Comparison of ENCODE assay signal across 9 mouse cellular contexts in the genomic region with DNA sequence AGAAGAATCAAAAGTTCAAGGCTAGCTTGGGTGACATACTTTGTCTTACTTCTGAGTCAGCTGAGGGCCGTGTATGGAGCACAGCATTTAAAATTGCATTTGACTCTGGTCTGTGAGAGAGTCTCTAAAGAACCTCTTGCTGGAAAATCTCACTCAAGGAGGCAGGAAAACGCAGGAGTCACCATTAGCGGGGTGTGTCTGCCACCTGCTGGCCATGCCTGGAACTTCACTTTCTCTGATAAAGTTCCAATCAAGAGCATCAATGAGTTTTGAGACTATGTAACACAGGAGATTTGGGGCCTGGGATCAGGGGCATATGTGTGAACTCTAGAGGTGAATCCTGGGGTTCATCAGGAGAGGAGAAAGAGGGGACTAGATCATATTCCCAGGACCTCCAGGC.
DNase-seq lines count a peak whose midpoint lies in the region; ATAC-seq and TF ChIP-seq lines count a peak whose summit lies in the region.
"Had no signal": no experiment of that assay in that cellular context is flagged by ENCODE, and none has a peak within 500 bp of the region (broad histone marks: within the 10 kb centered on the region; RNA-seq: fewer than 3 reads in every experiment).

No protein-coding gene starts in this region.

- no peak for TF ChIP-seq POLR2A in bone marrow macrophage, adult 2 months (IDR thresholded peaks at IDR 0.05; ENCODE audit: borderline replicate concordance, low read depth, low read length)

- H3ac ChIP-seq in C2C12 (ENCODE audit: control insufficient read depth, insufficient read length, low read depth), result no peak overlapping the region

- H3K4me1 ChIP-seq in forebrain, postnatal 0 days (ENCODE audit: insufficient read depth), result no peaks in the 10 kb centered on the region
- no peaks in the 10 kb centered on the region for H3K4me1 ChIP-seq in forebrain, embryonic 15.5 days
- peaks cover 6% of the 10 kb centered on the region for H3K4me1 ChIP-seq in bone marrow macrophage, adult 2 months (ENCODE audit: control insufficient read depth, insufficient read depth, low read length)

- peak; percentile 16; the same call in 1 of the 2 replicates for ATAC-seq in forebrain, postnatal 0 days
- no peak for ATAC-seq in forebrain, embryonic 15.5 days (replicated peaks)

- no peak overlapping the region for H3K4me2 ChIP-seq in forebrain, postnatal 0 days (ENCODE audit: low read depth)
- no peak overlapping the region for H3K4me2 ChIP-seq in forebrain, embryonic 15.5 days (replicated peaks)
- H3K4me2 ChIP-seq: lung, embryonic 15.5 days had no signal

- DNase-seq in forebrain, postnatal 0 days, result peak; percentile 88
- peak; percentile 65 for DNase-seq in forelimb bud, embryonic 11.5 days (ENCODE audit: low read depth, low spot score)
- DNase-seq in layer of hippocampus, adult 18-20 months (ENCODE audit: low spot score in 2 of 2), result peak; percentile 42 to 80
- DNase-seq in lung, postnatal 25 days (ENCODE audit: low spot score), result peak; percentile 50
- DNase-seq in splenic B cell, adult 2 months (ENCODE audit: low read depth, low spot score), result peak; percentile 63

- no peaks in the 10 kb centered on the region for H3K79me3 ChIP-seq in C2C12 (ENCODE audit: low read depth)

- no peak overlapping the region for H3K4me3 ChIP-seq in forebrain, postnatal 0 days (ENCODE audit: low read depth, low read length)
- no peak overlapping the region for H3K4me3 ChIP-seq in forebrain, embryonic 15.5 days
- H3K4me3 ChIP-seq in C2C12 (ENCODE audit: insufficient read depth, poor library complexity, severe bottlenecking), result no peak overlapping the region
- no peak overlapping the region for H3K4me3 ChIP-seq in bone marrow macrophage, adult 2 months (ENCODE audit: insufficient read depth, low read length)
- H3K4me3 ChIP-seq: lung, embryonic 15.5 days had no signal

- no peaks in the 10 kb centered on the region for H3K9me3 ChIP-seq in forebrain, postnatal 0 days (ENCODE audit: low read length)
- no peaks in the 10 kb centered on the region for H3K9me3 ChIP-seq in forebrain, embryonic 15.5 days
- H3K9me3 ChIP-seq: lung, embryonic 15.5 days had no signal

- peak; percentile 95 for TF ChIP-seq CTCF in forebrain, postnatal 0 days (IDR thresholded peaks at IDR 0.05; ENCODE audit: low read depth)
- peak; percentile 70 for TF ChIP-seq CTCF in C2C12 (IDR thresholded peaks at IDR 0.05; ENCODE audit: control insufficient read depth, insufficient read depth, insufficient read length)
- TF ChIP-seq CTCF in bone marrow macrophage, adult 2 months (IDR thresholded peaks at IDR 0.05; ENCODE audit: low read depth, low read length), result peak; percentile 52; the same call in 1 of the 2 replicates

- H3K27me3 ChIP-seq in forebrain, postnatal 0 days (ENCODE audit: insufficient read depth, low read length), result no peaks in the 10 kb centered on the region
- H3K27me3 ChIP-seq in forebrain, embryonic 15.5 days, result no peaks in the 10 kb centered on the region
- no peaks in the 10 kb centered on the region for H3K27me3 ChIP-seq in C2C12 (ENCODE audit: control insufficient read depth, insufficient read depth, insufficient read length)
- H3K27me3 ChIP-seq in splenic B cell, adult 2 months (ENCODE audit: control insufficient read depth, insufficient read depth, low read length, poor library complexity, severe bottlenecking), result no peaks in the 10 kb centered on the region
- H3K27me3 ChIP-seq: lung, embryonic 15.5 days had no signal

- H3K27ac ChIP-seq in forebrain, postnatal 0 days (ENCODE audit: low read depth, low read length), result no peak overlapping the region
- H3K27ac ChIP-seq in forebrain, embryonic 15.5 days (replicated peaks), result no peak overlapping the region
- H3K27ac ChIP-seq in bone marrow macrophage, adult 2 months (ENCODE audit: insufficient read depth, low read depth, low read length), result no peak overlapping the region
- H3K27ac ChIP-seq: lung, embryonic 15.5 days had no signal

- 4% methylated on average over 3 of the region's 3 CpGs for whole genome bisulfite sequencing in forebrain, postnatal 0 days
- WGBS in forebrain, embryonic 15.5 days, result 6% methylated on average over 3 of the region's 3 CpGs

- H3K36me3 ChIP-seq in forebrain, postnatal 0 days (ENCODE audit: insufficient read depth), result no peaks in the 10 kb centered on the region
- no peaks in the 10 kb centered on the region for H3K36me3 ChIP-seq in forebrain, embryonic 15.5 days
- H3K36me3 ChIP-seq in C2C12 (ENCODE audit: control insufficient read depth, insufficient read depth), result no peaks in the 10 kb centered on the region
- no peaks in the 10 kb centered on the region for H3K36me3 ChIP-seq in splenic B cell, adult 2 months (ENCODE audit: control insufficient read depth, insufficient read depth, low read length, poor library complexity, severe bottlenecking)
- H3K36me3 ChIP-seq: lung, embryonic 15.5 days had no signal

- no peaks in the 10 kb centered on the region for H3K79me2 ChIP-seq in C2C12 (ENCODE audit: control insufficient read depth, insufficient read depth)

- H3K9ac ChIP-seq in forebrain, postnatal 0 days, result no peak overlapping the region
- no peak overlapping the region for H3K9ac ChIP-seq in forebrain, embryonic 15.5 days (replicated peaks)
- H3K9ac ChIP-seq: lung, embryonic 15.5 days had no signal

TF ChIP-seq in C2C12, 6 proteins besides CTCF, POLR2A, EP300 and RAD21:
- TF ChIP-seq USF1 (IDR thresholded peaks at IDR 0.05; ENCODE audit: low read depth), result no peak
- TF ChIP-seq FOSL1 (IDR thresholded peaks at IDR 0.05; ENCODE audit: insufficient read depth, low read length, poor library complexity, severe bottlenecking), result no peak
- TF ChIP-seq MAX (IDR thresholded peaks at IDR 0.05), result no peak
- no peak for TF ChIP-seq MYOD1 (IDR thresholded peaks at IDR 0.05; ENCODE audit: control insufficient read depth, insufficient read length, low read depth)
- no peak for TF ChIP-seq MYOG (IDR thresholded peaks at IDR 0.05; ENCODE audit: control insufficient read depth, extremely low read depth, insufficient read length)
- no peak for TF ChIP-seq CEBPB (IDR thresholded peaks at IDR 0.05; ENCODE audit: low read depth)
